Mouse (Mus musculus): Measurements from ENCODE around the gene Ypel2.

The Ypel2 gene

GRCm38 (mm10) chr11:86960331-86960730 lies 33.2 kb downstream of the Ypel2 start:
- DNase-seq: no peak

- peak; percentile 34 to 57 for DNase-seq
Measured at GRCm38 (mm10) chr11:86958721-86959675, 34.5 kb downstream of the Ypel2 start.

GRCm38 (mm10) chr11:86958182-86958581 lies 35.3 kb downstream of the Ypel2 start:
- DNase-seq: no peak

GRCm38 (mm10) chr11:86956363-86956762 lies 37.1 kb downstream of the Ypel2 start:
- DNase-seq: no peak

GRCm38 (mm10) chr11:86954616-86955270 lies 38.8 kb downstream of the Ypel2 start:
- DNase-seq: no peak

- DNase-seq: no peak
Measured at GRCm38 (mm10) chr11:86953096-86953495, 40.4 kb downstream of the Ypel2 start.

- DNase-seq: no peak
Measured at GRCm38 (mm10) chr11:86952659-86953058, 40.8 kb downstream of the Ypel2 start.

DNA sequence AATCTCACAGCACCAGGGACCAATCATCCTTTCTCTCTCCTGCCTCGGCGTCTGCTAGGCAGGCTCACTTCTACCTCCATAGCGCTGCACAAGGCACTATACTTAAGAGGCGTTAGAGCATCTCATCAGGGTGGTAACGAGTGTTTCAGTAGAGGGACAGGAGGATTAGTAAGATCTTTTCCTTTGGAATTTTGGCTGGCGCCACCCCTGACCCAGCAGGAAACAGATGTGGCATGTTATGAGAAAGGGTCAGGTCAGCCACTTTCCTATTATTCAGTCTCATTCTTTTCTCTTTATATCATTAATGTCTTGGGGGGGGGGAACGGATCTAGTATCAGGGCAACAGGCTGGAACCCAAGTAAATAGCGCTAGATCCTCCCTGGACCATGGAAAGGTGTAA lies 41.8 kb downstream of the Ypel2 start:
- no peak for DNase-seq

DNA sequence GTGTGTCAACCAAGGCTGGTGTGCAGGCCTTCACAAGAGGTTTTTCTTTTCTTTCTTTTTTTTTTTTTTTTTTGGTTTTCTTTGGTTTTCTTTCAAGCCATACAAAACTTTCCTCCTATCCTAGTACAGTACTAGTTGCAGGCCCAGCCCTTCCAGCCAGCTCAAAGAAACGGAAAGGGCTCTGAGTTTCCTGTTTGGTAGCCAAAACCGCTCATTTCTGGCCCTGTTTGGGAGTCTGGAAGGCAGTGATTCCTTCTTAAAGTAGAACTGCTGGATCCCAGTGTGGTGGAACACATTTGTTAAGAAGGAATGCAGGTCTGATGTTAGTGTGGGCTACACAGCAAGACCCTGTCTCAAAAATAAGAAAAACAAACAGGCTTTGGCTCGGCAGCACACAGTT lies 43.0 kb downstream of the Ypel2 start:
- DNase-seq: no peak

DNA sequence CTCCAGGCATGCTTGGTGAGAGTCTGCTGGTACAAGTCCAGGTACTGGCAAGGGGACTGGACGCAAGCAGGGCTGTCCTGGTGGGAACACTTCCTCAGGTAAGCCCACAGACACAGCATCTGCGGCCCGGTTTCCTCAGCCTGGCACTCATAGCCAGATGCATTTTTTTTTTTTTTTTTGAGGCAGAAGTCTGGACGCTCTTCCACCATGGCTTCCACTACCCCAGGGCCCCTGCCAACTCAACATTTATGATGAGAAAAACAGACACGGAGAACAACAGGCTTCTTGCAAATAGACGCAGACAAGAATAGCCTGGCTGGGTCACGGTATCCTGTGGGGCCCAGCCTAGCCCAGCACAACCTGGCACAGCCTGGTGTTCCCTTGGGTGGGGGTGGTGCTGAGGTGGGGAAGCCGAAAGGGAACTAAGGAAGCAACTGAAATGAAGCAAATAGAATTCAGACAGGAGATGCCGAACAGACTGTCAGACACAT lies 43.5 kb downstream of the Ypel2 start:
- no peak for DNase-seq

- DNase-seq: no peak
Measured at GRCm38 (mm10) chr11:86946644-86947195, 46.8 kb downstream of the Ypel2 start.

GRCm38 (mm10) chr11:86945933-86946332 lies 47.6 kb downstream of the Ypel2 start:
- no peak for DNase-seq

- no peak for DNase-seq
Measured at GRCm38 (mm10) chr11:86945058-86945457, 48.4 kb downstream of the Ypel2 start.

- DNase-seq: no peak
Measured at GRCm38 (mm10) chr11:86944539-86944938, 49.0 kb downstream of the Ypel2 start.

DNA sequence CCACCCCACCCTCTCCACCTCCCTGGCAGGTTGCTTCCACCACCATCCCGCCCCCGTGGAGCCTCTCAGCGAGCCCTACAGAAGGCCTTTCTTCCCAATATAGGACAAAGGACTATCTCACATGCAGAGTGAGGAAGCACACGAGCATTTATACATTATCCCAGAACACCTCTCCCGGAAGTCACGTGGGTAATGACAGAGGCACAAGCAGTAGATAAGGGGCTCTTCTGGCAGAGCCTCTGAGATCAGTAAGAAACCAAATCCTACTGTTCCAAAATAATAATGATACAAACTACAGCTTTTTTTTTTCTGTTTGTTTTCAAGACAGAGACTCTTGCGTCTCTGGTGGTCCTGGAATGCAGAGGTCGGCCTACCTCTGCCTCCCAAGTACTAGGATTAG lies 51.6 kb downstream of the Ypel2 start:
- no peak for DNase-seq

GRCm38 (mm10) chr11:86939503-86939902 lies 54.0 kb downstream of the Ypel2 start:
- no peak for DNase-seq

DNA sequence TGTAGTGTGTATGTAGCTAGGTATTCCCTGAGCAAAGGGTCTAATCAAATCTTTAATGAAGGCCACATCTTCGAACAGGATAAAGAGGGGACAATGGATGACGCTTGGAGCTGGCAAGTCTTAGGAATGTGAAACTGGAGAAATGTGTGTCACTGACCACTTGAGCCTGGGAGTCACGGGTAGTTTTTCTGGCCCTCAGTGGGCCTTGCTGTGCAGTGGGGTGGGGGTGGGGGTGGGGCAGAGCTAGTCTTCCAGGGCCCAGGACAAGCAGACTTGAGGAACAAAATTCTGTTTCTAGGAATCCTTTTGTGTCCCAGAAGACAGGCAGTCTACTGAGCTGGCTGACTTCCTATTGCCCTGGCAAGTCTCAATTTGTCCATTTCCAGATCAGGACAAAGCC lies 55.0 kb downstream of the Ypel2 start:
- DNase-seq: no peak

GRCm38 (mm10) chr11:86938108-86938507 lies 55.4 kb downstream of the Ypel2 start:
- no peak for DNase-seq

DNA sequence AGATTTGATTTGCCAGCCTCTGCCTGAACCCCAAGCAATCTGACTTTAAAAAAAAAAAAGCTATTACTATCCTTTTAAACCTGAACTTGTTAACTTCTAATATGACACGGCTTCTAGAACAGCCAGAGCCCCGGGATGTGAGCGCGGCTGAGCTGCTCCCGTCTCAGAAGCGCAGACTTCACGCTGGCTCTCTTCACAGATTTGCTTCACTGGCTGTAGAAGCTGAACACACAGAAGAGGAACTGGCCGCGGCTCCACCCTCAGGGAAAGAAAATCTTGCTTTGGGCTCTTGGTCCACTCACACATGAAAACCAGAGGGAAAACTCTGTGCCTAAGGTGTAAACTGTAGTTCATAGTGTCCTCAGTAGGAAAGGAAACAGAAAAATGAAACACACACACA lies 56.6 kb downstream of the Ypel2 start:
- no peak for DNase-seq

DNA sequence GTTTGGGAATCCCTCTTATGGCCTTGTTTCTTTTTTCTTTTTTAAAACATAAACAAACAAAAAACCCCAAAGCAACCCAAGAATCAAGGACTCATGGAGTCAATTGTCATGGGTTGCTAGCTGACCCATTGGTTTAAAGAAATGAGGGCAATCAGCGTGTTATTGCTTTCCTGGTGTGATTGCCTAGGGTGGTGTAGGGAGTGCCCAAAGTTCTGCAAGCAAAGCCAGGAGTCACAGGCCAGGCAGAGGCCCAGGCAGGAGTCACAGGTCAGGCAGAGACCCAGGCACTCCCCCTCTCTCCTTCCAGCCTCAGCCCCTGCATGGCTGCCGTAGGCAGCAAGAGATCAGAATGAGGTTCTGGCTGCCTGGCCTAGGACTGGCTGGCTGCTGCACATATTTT lies 58.6 kb downstream of the Ypel2 start:
- DNase-seq: no peak

- no peak for DNase-seq
Measured at GRCm38 (mm10) chr11:86932201-86932600, 61.3 kb downstream of the Ypel2 start.

DNA sequence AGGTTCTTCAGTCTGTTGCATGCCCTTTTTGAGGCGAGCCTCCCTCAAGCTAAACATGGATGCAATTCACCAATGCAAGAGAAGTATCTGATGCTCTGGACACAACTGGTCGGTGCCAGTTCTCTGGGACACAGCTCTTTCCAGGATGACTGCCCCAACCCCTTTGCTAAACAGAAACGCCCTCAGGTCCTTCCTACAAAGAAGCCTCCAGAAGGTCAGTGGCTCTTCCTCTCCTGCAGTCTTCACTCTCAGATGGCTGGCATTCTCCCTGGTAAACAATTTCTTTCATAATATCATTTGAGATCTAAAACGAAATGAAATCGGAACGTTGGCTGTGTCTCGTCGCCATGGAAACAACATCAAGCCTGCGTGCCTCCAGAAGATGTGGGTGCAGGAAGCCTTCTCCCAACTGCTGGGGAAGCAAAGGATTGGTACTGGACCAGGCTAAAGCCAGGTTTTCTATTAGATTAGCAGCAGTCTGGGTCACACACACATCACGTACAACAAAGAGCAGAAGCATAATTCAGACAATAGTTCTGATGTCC lies 62.8 kb downstream of the Ypel2 start:
- no peak for DNase-seq

DNA sequence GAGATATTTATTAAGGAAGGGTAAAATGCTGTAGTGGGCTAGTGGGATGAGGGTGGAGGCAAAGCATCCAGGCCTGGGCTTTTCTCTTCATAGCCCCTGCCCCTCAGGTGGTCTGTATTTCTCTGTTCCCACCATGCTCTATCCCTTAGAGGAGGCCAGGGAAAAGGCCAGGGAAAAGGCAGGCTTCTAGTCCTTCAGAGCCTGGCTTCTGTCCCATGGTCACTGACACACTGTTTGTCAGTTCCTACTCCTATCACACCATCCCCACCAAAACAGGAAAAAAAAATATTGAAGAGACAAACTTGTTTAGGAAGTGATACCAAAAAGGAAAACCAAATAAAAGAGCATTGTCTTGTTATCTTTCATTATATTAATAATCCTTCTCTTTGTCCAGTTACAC lies 63.5 kb downstream of the Ypel2 start:
- DNase-seq: no peak
